ENCODE assay signal across 8 mouse cellular contexts in the genomic region with DNA sequence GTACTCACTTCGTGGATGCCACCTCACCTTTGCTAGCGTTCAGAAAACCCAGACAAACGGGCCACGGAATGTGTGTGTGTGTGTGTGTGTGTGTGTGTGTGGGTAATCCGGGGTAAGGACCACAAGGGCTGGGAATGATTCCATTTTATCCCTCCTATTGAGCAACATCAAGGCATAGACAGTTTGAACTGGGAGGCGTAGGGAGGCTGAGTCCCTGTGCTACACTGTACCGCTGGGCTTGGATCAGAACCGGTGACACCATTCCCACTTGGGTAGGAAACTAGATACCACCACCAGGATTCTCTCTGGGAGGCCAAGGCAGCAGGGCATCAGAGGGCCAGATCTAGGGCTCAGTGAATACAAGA. TPM values are rescaled to one million over a fixed set of nuclear protein-coding genes. Genes with fewer than 3 reads are reported as not detected.
DNase-seq lines count a peak whose midpoint lies in the region; ATAC-seq and TF ChIP-seq lines count a peak whose summit lies in the region.

No protein-coding gene starts in this region.

- H3K27me3 ChIP-seq in liver, adult 2 months (ENCODE audit: control insufficient read depth, insufficient read depth, low read length) = no peaks in the 10 kb centered on the region
- H3K27me3 ChIP-seq in forebrain, embryonic 11.5 days (ENCODE audit: control insufficient read depth, insufficient read depth, low read length) = peaks cover 3% of the 10 kb centered on the region; the same call in 1 of the 2 replicates
- H3K27me3 ChIP-seq in limb, embryonic 12.5 days = peaks cover 27% of the 10 kb centered on the region
- no peaks in the 10 kb centered on the region for H3K27me3 ChIP-seq in neural tube, embryonic 14.5 days (ENCODE audit: control insufficient read depth, insufficient read depth, low read length)
- no peaks in the 10 kb centered on the region for H3K27me3 ChIP-seq in cerebellum, adult 2 months (ENCODE audit: control insufficient read depth, insufficient read depth, low read length)

- H3K9me3 ChIP-seq in forebrain, embryonic 11.5 days (ENCODE audit: control insufficient read depth, low read length) = no peaks in the 10 kb centered on the region
- no peaks in the 10 kb centered on the region for H3K9me3 ChIP-seq in limb, embryonic 12.5 days
- H3K9me3 ChIP-seq in neural tube, embryonic 14.5 days (ENCODE audit: control insufficient read depth, low read length) = no peaks in the 10 kb centered on the region

- TF ChIP-seq POLR2A in liver, adult 2 months (IDR thresholded peaks at IDR 0.05; ENCODE audit: extremely low read depth, insufficient read depth, low read length) = no peak
- TF ChIP-seq POLR2A in cerebellum, adult 2 months (IDR thresholded peaks at IDR 0.05; ENCODE audit: borderline replicate concordance, insufficient read depth, low read length) = no peak

- 23% methylated on average over 8 of the region's 8 CpGs for WGBS in liver, adult 2 months
- 69% methylated on average over 8 of the region's 8 CpGs for WGBS in forebrain, embryonic 11.5 days
- WGBS in limb, embryonic 12.5 days = 70% methylated on average over 8 of the region's 8 CpGs
- WGBS in neural tube, embryonic 14.5 days = 68% methylated on average over 8 of the region's 8 CpGs
- WGBS in cerebellum, adult 2 months = 76% methylated on average over 8 of the region's 8 CpGs

- H3K27ac ChIP-seq in liver, adult 2 months (replicated peaks; ENCODE audit: insufficient read depth, low read depth, low read length) = peak overlapping the region; percentile 43
- no peak overlapping the region for H3K27ac ChIP-seq in forebrain, embryonic 11.5 days (ENCODE audit: low read depth, low read length)
- H3K27ac ChIP-seq in limb, embryonic 12.5 days = no peak overlapping the region
- H3K27ac ChIP-seq in neural tube, embryonic 14.5 days (ENCODE audit: low read depth, low read length) = no peak overlapping the region
- no peak overlapping the region for H3K27ac ChIP-seq in cerebellum, adult 2 months (ENCODE audit: insufficient read depth, low read length)

- H3K4me3 ChIP-seq in liver, adult 2 months (ENCODE audit: insufficient read depth, low read depth, low read length) = no peak overlapping the region
- H3K4me3 ChIP-seq in forebrain, embryonic 11.5 days (ENCODE audit: low read depth, low read length) = no peak overlapping the region
- peak overlapping the region; percentile 50; the same call in 1 of the 2 replicates for H3K4me3 ChIP-seq in limb, embryonic 12.5 days (replicated peaks)
- no peak overlapping the region for H3K4me3 ChIP-seq in neural tube, embryonic 14.5 days (ENCODE audit: low read depth, low read length)
- no peak overlapping the region for H3K4me3 ChIP-seq in cerebellum, adult 2 months (replicated peaks; ENCODE audit: insufficient read depth, low read depth, low read length)

- H3K9ac ChIP-seq in liver, adult 2 months (ENCODE audit: low read depth, low read length) = peak overlapping the region; percentile 1; the same call in 1 of the 2 replicates
- no peak overlapping the region for H3K9ac ChIP-seq in forebrain, embryonic 11.5 days (ENCODE audit: low read length)
- H3K9ac ChIP-seq in limb, embryonic 12.5 days (replicated peaks) = no peak overlapping the region
- no peak overlapping the region for H3K9ac ChIP-seq in neural tube, embryonic 14.5 days (replicated peaks; ENCODE audit: low read depth, low read length)

- no peaks in the 10 kb centered on the region for H3K79me2 ChIP-seq in liver, adult 2 months (ENCODE audit: control insufficient read depth, insufficient read depth, low read length)

- H3K4me2 ChIP-seq in forebrain, embryonic 11.5 days (ENCODE audit: low read depth, low read length, severe bottlenecking) = peak overlapping the region; percentile 91; the same call in 1 of the 2 replicates
- H3K4me2 ChIP-seq in limb, embryonic 12.5 days = peak overlapping the region; percentile 91; the same call in 1 of the 2 replicates
- H3K4me2 ChIP-seq in neural tube, embryonic 14.5 days (ENCODE audit: low read depth, low read length) = peak overlapping the region; percentile 87

- peaks cover 18% of the 10 kb centered on the region for H3K4me1 ChIP-seq in liver, adult 2 months (ENCODE audit: control insufficient read depth, insufficient read depth, low read length)
- H3K4me1 ChIP-seq in forebrain, embryonic 11.5 days (replicated peaks; ENCODE audit: control insufficient read depth, insufficient read depth, low read length) = peaks cover 4% of the 10 kb centered on the region; the same call in 1 of the 2 replicates
- 0 out of 2 replicates have a peak, but pooled peaks cover 5% of the 10 kb centered on the region for H3K4me1 ChIP-seq in limb, embryonic 12.5 days (replicated peaks)
- H3K4me1 ChIP-seq in neural tube, embryonic 14.5 days (ENCODE audit: control insufficient read depth, insufficient read depth, low read length) = 0 out of 2 replicates have a peak, but pooled peaks cover 3% of the 10 kb centered on the region
- H3K4me1 ChIP-seq in cerebellum, adult 2 months (ENCODE audit: control insufficient read depth, insufficient read depth, low read length) = peaks cover 5% of the 10 kb centered on the region; the same call in 1 of the 2 replicates

- DNase-seq in liver, adult 2 months (ENCODE audit: extremely low read depth, low read depth, low spot score) = peak; percentile 77
- no peak for DNase-seq in liver
- DNase-seq in forebrain, embryonic 11.5 days (ENCODE audit: low spot score) = no peak
- DNase-seq in cerebellum, adult 18-20 months = no peak
- DNase-seq in cerebellum, adult 2 months = no peak

- no peaks in the 10 kb centered on the region for H3K36me3 ChIP-seq in liver, adult 2 months (ENCODE audit: control insufficient read depth, insufficient read depth, low read length)
- H3K36me3 ChIP-seq in forebrain, embryonic 11.5 days (ENCODE audit: control insufficient read depth, insufficient read depth, low read length) = no peaks in the 10 kb centered on the region
- no peaks in the 10 kb centered on the region for H3K36me3 ChIP-seq in limb, embryonic 12.5 days
- no peaks in the 10 kb centered on the region for H3K36me3 ChIP-seq in neural tube, embryonic 14.5 days (ENCODE audit: control insufficient read depth, insufficient read depth, low read length)

- ATAC-seq in forebrain, embryonic 11.5 days (replicated peaks; ENCODE audit: low FRiP score) = no peak
- no peak for ATAC-seq in limb, embryonic 12.5 days (ENCODE audit: insufficient number of reproducible peaks, insufficient read depth, low FRiP score, low TSS enrichment, low read depth)
- ATAC-seq in neural tube, embryonic 14.5 days (ENCODE audit: low read depth) = no peak
- no peak for ATAC-seq in monocyte, adult 5-6 weeks (replicated peaks; ENCODE audit: insufficient number of reproducible peaks, low FRiP score, low TSS enrichment, poor library complexity, severe bottlenecking)

- no peak for TF ChIP-seq CTCF in liver, adult 2 months (IDR thresholded peaks at IDR 0.05; ENCODE audit: low read depth, low read length)
- TF ChIP-seq CTCF in cerebellum, adult 2 months (IDR thresholded peaks at IDR 0.05; ENCODE audit: borderline replicate concordance, insufficient read depth, low read depth, low read length) = no peak

RNA-seq across cellular contexts. Expression of a gene that starts 29.7 kb away (rescaled TPM):
- total RNA-seq in liver, adult 2 months (2014; rRNA removed) = 59.7 and 68.3 TPM in 2 replicates
- polyA plus RNA-seq in liver, adult 2 months (2012; rRNA removed) = 17.7 and 31.2 TPM in 2 replicates
- polyA plus RNA-seq in forebrain, embryonic 11.5 days (2014; fragmentation: Nextera tagmentation; extraction: Ambion mirVana) = 42.0 and 42.7 TPM in 2 replicates
- polyA plus RNA-seq in limb, embryonic 12.5 days (2016; fragmentation: Nextera tagmentation; extraction: Ambion mirVana) = 53.9 and 55.3 TPM in 2 replicates
- 45.7 and 54.9 TPM in 2 replicates for polyA plus RNA-seq in neural tube, embryonic 14.5 days (2014; fragmentation: Nextera tagmentation; extraction: Ambion mirVana)
- total RNA-seq in monocyte, adult 5-6 weeks (2017) = 31.1 to 42.4 TPM (median 34.9 TPM) in 3 replicates
- polyA plus RNA-seq in cerebellum, adult 2 months (2012; rRNA removed) = 23.4 and 24.2 TPM in 2 replicates
